Mouse (Mus musculus): ENCODE measurements around the gene Arhgap35. TPM values are rescaled to one million over a fixed set of nuclear protein-coding genes. Genes with fewer than 3 reads are reported as not detected.
"Not testable (repeated sequence)": the region's sequence is repeated elsewhere in the genome, so short reads cannot be mapped to it uniquely, and the experiment has no call there.

Arhgap35 gene
- polyA plus RNA-seq (2014; fragmentation: Nextera tagmentation; extraction: Ambion mirVana) = 19.9 and 21.2 TPM in 2 replicates

DNA sequence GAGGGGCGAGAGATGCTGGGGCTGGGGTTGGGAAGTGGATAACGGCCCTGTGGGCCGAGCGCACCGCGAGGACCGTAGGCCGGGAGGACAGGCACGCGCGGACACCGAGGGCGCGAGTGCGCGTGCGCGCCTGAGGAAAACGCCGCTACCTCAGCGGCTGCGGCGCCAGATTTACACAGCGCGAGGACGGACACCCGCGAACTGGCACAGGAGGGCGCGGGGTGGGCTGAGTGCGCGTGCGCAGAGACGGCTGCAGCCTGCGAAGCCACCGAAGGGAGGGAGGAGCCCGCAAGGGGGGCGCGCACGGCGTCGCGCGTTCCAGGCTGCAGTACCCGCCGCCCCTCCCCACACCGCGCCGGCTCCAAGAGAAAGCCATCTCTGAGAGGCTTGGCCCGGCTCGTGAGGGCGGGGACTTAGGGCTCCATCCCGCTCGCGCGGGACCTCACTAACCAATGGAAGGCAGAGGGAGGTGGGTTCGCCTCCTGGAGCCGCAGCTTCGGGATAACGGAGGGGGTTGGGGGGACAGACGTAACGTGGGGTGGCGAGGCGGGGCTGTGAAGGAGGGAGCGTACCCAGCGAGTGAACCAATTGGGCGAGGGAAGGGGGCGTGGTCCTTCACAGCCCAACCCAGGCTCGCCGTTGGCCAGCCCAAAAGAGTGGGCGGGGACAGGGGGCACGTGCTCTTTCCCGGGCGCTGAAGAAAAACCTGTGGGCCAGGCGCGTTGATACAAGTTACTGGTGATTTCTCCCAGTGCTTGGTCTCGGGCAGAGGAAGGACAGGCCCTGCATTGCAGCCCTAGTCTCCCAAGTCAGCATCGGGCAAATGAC, at the start of gene Arhgap35:
Arhgap35 (minus strand) TSS at position 106 of the 828 bp plus-strand sequence.
- Histone ChIP-seq H3K4me2 (replicated peaks; ENCODE audit: low read depth, low read length) (peak within 1 kb of the TSS; percentile 84), H3K27ac (ENCODE audit: low read length) (peak within 1 kb of the TSS; percentile 100), H3K4me1 (ENCODE audit: control insufficient read depth, insufficient read depth, low read length) (peaks cover 34% of the 10 kb centered on the region), H3K36me3 (ENCODE audit: control insufficient read depth, insufficient read depth, low read length) (no peaks in the 10 kb centered on the region), H3K9me3 (ENCODE audit: control insufficient read depth, low read depth, low read length) (no peaks in the 10 kb centered on the region), H3K27me3 (ENCODE audit: control insufficient read depth, insufficient read depth, low read length) (no peaks in the 10 kb centered on the region), H3K4me3 (ENCODE audit: low read depth, low read length) (peak within 1 kb of the TSS; percentile 92), H3K9ac (replicated peaks; ENCODE audit: low read depth, low read length) (peak within 1 kb of the TSS; percentile 97)
- peak; percentile 98 for ATAC-seq (ENCODE audit: insufficient number of reproducible peaks, insufficient read depth, low FRiP score, low read depth)
- WGBS = under 1% methylated on average over 78 of the region's 78 CpGs

GRCm38 (mm10) chr7:16644260-16644659, 29.5 kb upstream of the Arhgap35 start:
- H3K4me1 ChIP-seq (ENCODE audit: control insufficient read depth, insufficient read depth, low read length) = no peaks in the 10 kb centered on the region
- WGBS = 74% methylated on average over 12 of the region's 12 CpGs
- H3K4me3 ChIP-seq (ENCODE audit: low read depth, low read length) = no peak overlapping the region
- H3K9ac ChIP-seq (replicated peaks; ENCODE audit: low read depth, low read length) = no peak overlapping the region
- no peaks in the 10 kb centered on the region for H3K36me3 ChIP-seq (ENCODE audit: control insufficient read depth, insufficient read depth, low read length)
- no peaks in the 10 kb centered on the region for H3K9me3 ChIP-seq (ENCODE audit: control insufficient read depth, low read depth, low read length)
- no peaks in the 10 kb centered on the region for H3K27me3 ChIP-seq (ENCODE audit: control insufficient read depth, insufficient read depth, low read length)
- no peak overlapping the region for H3K4me2 ChIP-seq (replicated peaks; ENCODE audit: low read depth, low read length)
- no peak overlapping the region for H3K27ac ChIP-seq (ENCODE audit: low read length)
- no peak for ATAC-seq (ENCODE audit: insufficient number of reproducible peaks, insufficient read depth, low FRiP score, low read depth)

DNA sequence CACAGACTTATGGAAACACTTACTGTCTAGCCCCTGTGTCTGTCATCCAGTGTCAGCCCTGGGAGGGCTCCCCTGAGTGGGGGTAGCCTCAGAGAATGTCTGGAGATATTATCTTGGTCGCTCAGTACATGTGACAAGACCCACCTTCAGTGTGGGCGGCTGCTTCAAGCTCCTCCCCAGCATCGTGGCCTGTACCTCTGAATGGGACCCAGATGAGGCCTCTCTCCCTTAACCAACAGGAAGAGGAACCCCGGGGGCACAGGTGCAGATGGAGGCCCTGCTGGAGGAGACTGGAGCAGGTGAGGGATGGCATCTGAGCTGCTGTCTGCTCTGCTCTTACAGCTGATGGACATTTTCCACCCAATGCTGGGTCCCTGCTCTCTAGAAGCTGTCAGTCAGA, 28.3 kb upstream of the Arhgap35 start:
- not testable (repeated sequence) for ATAC-seq (ENCODE audit: insufficient number of reproducible peaks, insufficient read depth, low FRiP score, low read depth); H3K36me3 ChIP-seq (ENCODE audit: control insufficient read depth, insufficient read depth, low read length); H3K4me1 ChIP-seq (ENCODE audit: control insufficient read depth, insufficient read depth, low read length); H3K9me3 ChIP-seq (ENCODE audit: control insufficient read depth, low read depth, low read length); H3K4me2 ChIP-seq (replicated peaks; ENCODE audit: low read depth, low read length); H3K9ac ChIP-seq (replicated peaks; ENCODE audit: low read depth, low read length); H3K27ac ChIP-seq (ENCODE audit: low read length); H3K27me3 ChIP-seq (ENCODE audit: control insufficient read depth, insufficient read depth, low read length); H3K4me3 ChIP-seq (ENCODE audit: low read depth, low read length)
- 49% methylated on average over 3 of the region's 4 CpGs for WGBS

DNA sequence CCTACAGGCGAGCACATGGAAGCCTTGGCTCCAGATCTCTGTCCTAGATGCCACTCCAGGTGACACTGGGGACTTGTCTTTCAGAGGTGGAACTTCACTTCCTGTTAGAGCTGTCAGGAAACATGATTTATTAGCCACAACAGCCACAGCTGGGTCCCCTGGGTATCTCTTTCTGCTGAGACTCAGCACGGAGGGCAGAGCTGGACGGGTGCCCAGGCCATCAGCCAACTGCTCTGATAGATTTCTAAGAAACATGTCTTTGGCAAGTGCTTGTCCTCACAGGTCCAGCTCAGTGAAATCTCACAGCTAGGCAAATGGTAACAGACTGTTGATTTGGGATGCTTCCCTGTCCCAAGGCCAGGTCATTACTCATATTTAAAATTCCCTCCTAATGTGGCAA, 24.2 kb upstream of the Arhgap35 start:
- no peaks in the 10 kb centered on the region for H3K9me3 ChIP-seq (ENCODE audit: control insufficient read depth, low read depth, low read length)
- H3K4me3 ChIP-seq (ENCODE audit: low read depth, low read length) = no peak overlapping the region
- H3K36me3 ChIP-seq (ENCODE audit: control insufficient read depth, insufficient read depth, low read length) = no peaks in the 10 kb centered on the region
- no peak overlapping the region for H3K27ac ChIP-seq (ENCODE audit: low read length)
- no peak for ATAC-seq (ENCODE audit: insufficient number of reproducible peaks, insufficient read depth, low FRiP score, low read depth)
- no peak overlapping the region for H3K4me2 ChIP-seq (replicated peaks; ENCODE audit: low read depth, low read length)
- H3K9ac ChIP-seq (replicated peaks; ENCODE audit: low read depth, low read length) = no peak overlapping the region
- H3K27me3 ChIP-seq (ENCODE audit: control insufficient read depth, insufficient read depth, low read length) = no peaks in the 10 kb centered on the region
- 62% methylated on average over 3 of the region's 3 CpGs for WGBS
- H3K4me1 ChIP-seq (ENCODE audit: control insufficient read depth, insufficient read depth, low read length) = no peaks in the 10 kb centered on the region

DNA sequence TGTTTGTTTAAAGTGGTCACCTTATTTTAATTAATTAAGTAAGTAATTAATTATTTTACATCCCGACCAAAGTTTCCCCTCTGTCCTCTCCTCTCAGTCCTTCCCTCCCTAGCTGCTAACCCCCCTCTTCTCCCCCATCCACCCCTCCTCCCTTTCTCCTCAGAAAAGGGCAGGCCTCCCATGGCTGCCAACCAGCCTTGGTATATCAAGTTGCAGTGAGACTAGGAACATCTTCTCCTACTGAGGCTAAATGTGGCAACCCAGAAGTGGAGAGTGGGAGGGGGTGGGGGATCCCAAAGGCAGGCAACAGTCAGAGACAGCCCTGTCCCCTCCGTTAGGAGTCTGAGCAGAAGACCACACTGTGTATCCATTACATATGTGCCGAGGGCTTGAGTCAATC, 20.3 kb upstream of the Arhgap35 start:
- WGBS = 41% methylated on average over 3 of the region's 3 CpGs
- no peak for ATAC-seq (ENCODE audit: insufficient number of reproducible peaks, insufficient read depth, low FRiP score, low read depth)

GRCm38 (mm10) chr7:16633913-16634312, 19.1 kb upstream of the Arhgap35 start:
- H3K36me3 ChIP-seq (ENCODE audit: control insufficient read depth, insufficient read depth, low read length); ATAC-seq (ENCODE audit: insufficient number of reproducible peaks, insufficient read depth, low FRiP score, low read depth); H3K9me3 ChIP-seq (ENCODE audit: control insufficient read depth, low read depth, low read length); H3K4me2 ChIP-seq (replicated peaks; ENCODE audit: low read depth, low read length); H3K27me3 ChIP-seq (ENCODE audit: control insufficient read depth, insufficient read depth, low read length); H3K9ac ChIP-seq (replicated peaks; ENCODE audit: low read depth, low read length); H3K4me1 ChIP-seq (ENCODE audit: control insufficient read depth, insufficient read depth, low read length); H3K4me3 ChIP-seq (ENCODE audit: low read depth, low read length); H3K27ac ChIP-seq (ENCODE audit: low read length): not testable (repeated sequence)
- 11% methylated on average over 10 of the region's 10 CpGs for WGBS

More for the DNA sequence above, 20.3 kb upstream of the Arhgap35 start:
- Histone ChIP-seq H3K4me1 (ENCODE audit: control insufficient read depth, insufficient read depth, low read length) (no peaks in the 10 kb centered on the region), H3K4me3 (ENCODE audit: low read depth, low read length) (no peak overlapping the region), H3K27me3 (ENCODE audit: control insufficient read depth, insufficient read depth, low read length) (no peaks in the 10 kb centered on the region), H3K9me3 (ENCODE audit: control insufficient read depth, low read depth, low read length) (no peaks in the 10 kb centered on the region), H3K27ac (ENCODE audit: low read length) (no peak overlapping the region), H3K4me2 (replicated peaks; ENCODE audit: low read depth, low read length) (no peak overlapping the region), H3K9ac (replicated peaks; ENCODE audit: low read depth, low read length) (no peak overlapping the region), H3K36me3 (ENCODE audit: control insufficient read depth, insufficient read depth, low read length) (no peaks in the 10 kb centered on the region)

DNA sequence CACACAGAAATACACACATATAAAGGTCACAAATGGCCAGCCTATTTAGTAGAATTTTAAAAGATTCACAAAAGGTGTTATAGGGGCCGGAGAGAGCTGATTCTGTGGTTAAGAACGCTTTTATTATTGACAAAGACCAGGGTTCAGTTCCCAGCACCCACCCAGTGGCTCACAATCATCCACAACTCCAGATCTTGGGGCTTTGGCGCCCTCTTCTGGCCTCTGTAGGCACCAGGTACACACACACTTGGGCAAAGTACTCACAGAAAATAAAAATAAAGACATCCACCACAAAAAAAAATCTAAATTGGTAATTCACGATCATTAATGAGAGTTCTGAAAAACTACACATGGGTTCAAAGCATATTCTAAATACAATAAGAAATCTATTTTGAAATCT, 17.1 kb upstream of the Arhgap35 start:
- 68% methylated on average over 4 of the region's 4 CpGs for WGBS
- no peaks in the 10 kb centered on the region for H3K27me3 ChIP-seq (ENCODE audit: control insufficient read depth, insufficient read depth, low read length)
- no peak overlapping the region for H3K4me3 ChIP-seq (ENCODE audit: low read depth, low read length)
- H3K36me3 ChIP-seq (ENCODE audit: control insufficient read depth, insufficient read depth, low read length) = no peaks in the 10 kb centered on the region
- H3K4me2 ChIP-seq (replicated peaks; ENCODE audit: low read depth, low read length) = no peak overlapping the region
- no peak overlapping the region for H3K27ac ChIP-seq (ENCODE audit: low read length)
- no peaks in the 10 kb centered on the region for H3K4me1 ChIP-seq (ENCODE audit: control insufficient read depth, insufficient read depth, low read length)
- no peak overlapping the region for H3K9ac ChIP-seq (replicated peaks; ENCODE audit: low read depth, low read length)
- H3K9me3 ChIP-seq (ENCODE audit: control insufficient read depth, low read depth, low read length) = no peaks in the 10 kb centered on the region
- no peak for ATAC-seq (ENCODE audit: insufficient number of reproducible peaks, insufficient read depth, low FRiP score, low read depth)

DNA sequence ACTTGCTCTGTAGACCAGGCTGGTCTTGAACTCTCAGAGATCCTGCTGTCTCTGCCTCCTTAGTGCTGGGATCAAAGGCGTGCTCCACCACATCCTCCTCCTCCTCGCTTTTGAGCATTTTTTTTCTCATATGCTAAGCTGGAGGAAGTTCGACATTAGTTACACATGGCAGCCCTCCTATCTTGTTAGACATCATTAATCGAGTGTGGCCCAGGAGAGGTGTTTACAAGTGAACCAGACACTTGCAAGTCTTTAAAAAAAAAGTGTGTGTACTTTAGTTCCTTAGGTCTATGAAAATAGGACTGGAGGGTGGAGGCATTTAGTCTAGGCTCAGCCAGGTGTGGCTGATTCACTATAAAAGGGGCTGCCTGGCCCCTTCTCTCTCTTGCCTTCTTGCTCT, 16.2 kb upstream of the Arhgap35 start:
- Histone ChIP-seq H3K36me3 (ENCODE audit: control insufficient read depth, insufficient read depth, low read length) (no peaks in the 10 kb centered on the region), H3K27me3 (ENCODE audit: control insufficient read depth, insufficient read depth, low read length) (no peaks in the 10 kb centered on the region), H3K4me2 (replicated peaks; ENCODE audit: low read depth, low read length) (no peak overlapping the region), H3K27ac (ENCODE audit: low read length) (no peak overlapping the region), H3K4me1 (ENCODE audit: control insufficient read depth, insufficient read depth, low read length) (no peaks in the 10 kb centered on the region), H3K9me3 (ENCODE audit: control insufficient read depth, low read depth, low read length) (no peaks in the 10 kb centered on the region), H3K9ac (replicated peaks; ENCODE audit: low read depth, low read length) (no peak overlapping the region), H3K4me3 (ENCODE audit: low read depth, low read length) (no peak overlapping the region)
- 45% methylated on average over 4 of the region's 4 CpGs for WGBS
- no peak for ATAC-seq (ENCODE audit: insufficient number of reproducible peaks, insufficient read depth, low FRiP score, low read depth)

Data from stomach, embryonic 14.5 days (tissue).